Mouse (Mus musculus) G1E (cell line): Measurements from ENCODE around the gene Tspan17.

Experiments used
- CTCF ChIP-seq: IDR thresholded peaks from 2 replicates; pipeline ENCODE4 v1.5.1; 2012; ENCODE audit warnings: low read depth, low read length, inconsistent platforms, mixed read lengths
- GATA1 ChIP-seq: IDR thresholded peaks from 2 replicates; pipeline ENCODE4 v1.6.1; 2012; ENCODE audit warnings: borderline replicate concordance, low read length, inconsistent platforms, mixed read lengths
- TAL1 ChIP-seq: conservative IDR thresholded peaks from 2 replicates; pipeline ENCODE4 v1.6.1; 2012; ENCODE audit warnings: low read depth, low read length, inconsistent platforms, mixed read lengths

DNA sequence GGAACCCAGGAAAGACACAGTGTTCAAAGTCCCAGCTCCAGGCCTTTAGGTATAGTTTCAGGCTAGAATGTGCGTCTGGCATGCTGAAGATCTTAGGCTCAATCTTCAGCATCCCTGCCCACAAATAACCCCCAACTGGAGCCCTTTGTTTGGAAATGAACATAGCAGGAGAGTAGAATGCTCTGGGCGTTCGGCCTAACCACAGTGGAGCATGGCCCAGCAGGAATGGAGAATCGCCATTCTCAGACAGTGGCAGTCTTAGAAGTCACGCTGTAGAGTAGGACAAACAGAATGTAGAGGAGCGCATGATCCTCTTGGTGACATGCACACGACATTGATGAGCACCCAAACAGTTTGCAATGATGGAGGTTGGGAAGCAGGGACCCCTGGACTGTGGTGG, 28.3 kb upstream of the Tspan17 start:
- TF ChIP-seq TAL1, result no peak
- TF ChIP-seq CTCF, result no peak
- TF ChIP-seq GATA1, result no peak
